Mouse (Mus musculus) liver, adult 2 months (tissue): ENCODE results near the gene Pdzph1. TPM values are rescaled to one million over a fixed set of nuclear protein-coding genes. Genes with fewer than 3 reads are reported as not detected.

Experiments used
- DNase-seq: peaks from one replicate; pipeline ENCODE4 v3.0.0-alpha.2; 2011; ENCODE audit warnings: low read depth, low spot score; ENCODE audit errors: extremely low read depth
- H3K27ac ChIP-seq: fragments of 200-500 bp; replicated peaks from 2 replicates; pipeline ENCODE4 v1.5.1; 2012; ENCODE audit warnings: low read depth, mild to moderate bottlenecking, control low read depth, inconsistent platforms, low read length; ENCODE audit not compliant: insufficient read depth
- H3K27me3 ChIP-seq: fragments of 200-500 bp; 2 replicates; pipeline ENCODE4 v1.6.1; 2012; ENCODE audit warnings: mild to moderate bottlenecking, moderate library complexity, low read length, inconsistent platforms; ENCODE audit not compliant: control insufficient read depth, insufficient read depth
- H3K36me3 ChIP-seq: fragments of 200-500 bp; 2 replicates; pipeline ENCODE4 v1.6.1; 2012; ENCODE audit warnings: low read length, inconsistent platforms; ENCODE audit not compliant: control insufficient read depth, insufficient read depth
- H3K4me1 ChIP-seq: fragments of 200-500 bp; 2 replicates; pipeline ENCODE4 v1.6.1; 2011; ENCODE audit warnings: low read length; ENCODE audit not compliant: control insufficient read depth, insufficient read depth
- H3K4me3 ChIP-seq: fragments of 200-500 bp; 2 replicates; pipeline ENCODE4 v1.5.1; 2011; ENCODE audit warnings: low read depth, mild to moderate bottlenecking, control low read depth, low read length, moderate library complexity; ENCODE audit not compliant: insufficient read depth
- H3K79me2 ChIP-seq: fragments of 200-500 bp; 2 replicates; pipeline ENCODE4 v1.6.1; 2012; ENCODE audit warnings: inconsistent platforms, mild to moderate bottlenecking, low read length, moderate library complexity; ENCODE audit not compliant: control insufficient read depth, insufficient read depth
- H3K9ac ChIP-seq: fragments of 200-500 bp; 2 replicates; pipeline ENCODE4 v1.6.1; 2012; ENCODE audit warnings: low read depth, mild to moderate bottlenecking, control low read depth, inconsistent platforms, low read length
- CTCF ChIP-seq: fragments of 200-500 bp; IDR thresholded peaks from 2 replicates; pipeline ENCODE4 v1.5.1; 2011; ENCODE audit warnings: low read depth, low read length, control low read depth
- POLR2A ChIP-seq: fragments of 200-500 bp; IDR thresholded peaks from 2 replicates; pipeline ENCODE4 v1.6.1; 2011; ENCODE audit warnings: low read length, control low read depth; ENCODE audit not compliant: insufficient read depth; ENCODE audit errors: extremely low read depth
- WGBS: fragments of 180-500 bp; shearing (Covaris S2); methylation state at CpG from one replicate; pipeline ENCODE4 v1.1.7; 2018; 5-methylcytosine and 5-hydroxymethylcytosine counted together
- polyA plus RNA-seq: library from polyadenylated mRNA; depleted of rRNA; stranded (reverse); fragments of >200 nt; gene quantifications from 2 replicates; pipeline ENCODE4 v1.2.3, GENCODE M21; 2012
- total RNA-seq: library from RNA; depleted of rRNA; stranded (reverse); fragments of >200 nt; gene quantifications from 2 replicates; pipeline ENCODE4 v1.2.3, GENCODE M21; 2014

Pdzph1 gene
- total and polyA plus RNA-seq, 2 experiments: not detected

GRCm38 (mm10) chr17:58918539-58918938 is 72.6 kb downstream of the Pdzph1 start:
- TF ChIP-seq POLR2A (no peak), CTCF (no peak)

GRCm38 (mm10) chr17:58911564-58911963 is 79.6 kb downstream of the Pdzph1 start:
- 78% methylated on average over 7 of the region's 7 CpGs for WGBS
- H3K27ac ChIP-seq: no peak overlapping the region
- no peaks in the 10 kb centered on the region for H3K36me3 ChIP-seq
- no peak overlapping the region for H3K4me3 ChIP-seq
- H3K79me2 ChIP-seq: no peaks in the 10 kb centered on the region
- no peaks in the 10 kb centered on the region for H3K4me1 ChIP-seq
- H3K27me3 ChIP-seq: no peaks in the 10 kb centered on the region
- no peak for DNase-seq
- H3K9ac ChIP-seq: no peak overlapping the region
- TF ChIP-seq POLR2A: no peak
- no peak for TF ChIP-seq CTCF

More at GRCm38 (mm10) chr17:58918539-58918938, 72.6 kb downstream of the Pdzph1 start:
- Histone ChIP-seq H3K4me1 (no peaks in the 10 kb centered on the region), H3K27me3 (no peaks in the 10 kb centered on the region), H3K36me3 (no peaks in the 10 kb centered on the region), H3K4me3 (no peak overlapping the region), H3K9ac (no peak overlapping the region), H3K79me2 (no peaks in the 10 kb centered on the region), H3K27ac (no peak overlapping the region)
- DNase-seq: no peak
- WGBS: 69% methylated on average over 3 of the region's 3 CpGs

GRCm38 (mm10) chr17:58909061-58909661 is 82.0 kb downstream of the Pdzph1 start:
- Histone ChIP-seq H3K27me3 (no peaks in the 10 kb centered on the region), H3K36me3 (no peaks in the 10 kb centered on the region), H3K9ac (no peak overlapping the region), H3K79me2 (no peaks in the 10 kb centered on the region), H3K4me3 (no peak overlapping the region), H3K4me1 (no peaks in the 10 kb centered on the region), H3K27ac (no peak overlapping the region)
- TF ChIP-seq POLR2A (no peak), CTCF (0 out of 2 replicates have a peak, but pooled peaks have one; percentile 7)
- peak; percentile 49 for DNase-seq
- 33% methylated on average over 8 of the region's 8 CpGs for WGBS

- Histone ChIP-seq H3K36me3 (no peaks in the 10 kb centered on the region), H3K4me3 (no peak overlapping the region), H3K27ac (no peak overlapping the region), H3K9ac (no peak overlapping the region), H3K27me3 (no peaks in the 10 kb centered on the region), H3K79me2 (no peaks in the 10 kb centered on the region), H3K4me1 (no peaks in the 10 kb centered on the region)
- 61% methylated on average over 2 of the region's 2 CpGs for WGBS
- DNase-seq: no peak
- TF ChIP-seq CTCF (no peak), POLR2A (no peak)
Measured at GRCm38 (mm10) chr17:58906001-58906400, 85.2 kb downstream of the Pdzph1 start.

GRCm38 (mm10) chr17:58891488-58892210 is 99.5 kb downstream of the Pdzph1 start:
- no peaks in the 10 kb centered on the region for H3K27me3 ChIP-seq
- no peak overlapping the region for H3K4me3 ChIP-seq
- 17% methylated on average over 4 of the region's 4 CpGs for WGBS
- no peak overlapping the region for H3K9ac ChIP-seq
- H3K36me3 ChIP-seq: no peaks in the 10 kb centered on the region
- no peak overlapping the region; the same call in 1 of the 2 replicates for H3K27ac ChIP-seq
- no peaks in the 10 kb centered on the region for H3K79me2 ChIP-seq
- TF ChIP-seq POLR2A: no peak
- TF ChIP-seq CTCF: no peak
- peaks cover 8% of the 10 kb centered on the region for H3K4me1 ChIP-seq
- peak; percentile 94 for DNase-seq
